Mouse (Mus musculus): ENCODE results near the gene Gm29289. TPM values are rescaled to one million over a fixed set of nuclear protein-coding genes. Genes with fewer than 3 reads are reported as not detected.
"Not testable (repeated sequence)": the region's sequence is repeated elsewhere in the genome, so short reads cannot be mapped to it uniquely, and the experiment has no call there.

Gene Gm29289
- not detected in 2 replicates for polyA plus RNA-seq (2012; rRNA removed)

DNA sequence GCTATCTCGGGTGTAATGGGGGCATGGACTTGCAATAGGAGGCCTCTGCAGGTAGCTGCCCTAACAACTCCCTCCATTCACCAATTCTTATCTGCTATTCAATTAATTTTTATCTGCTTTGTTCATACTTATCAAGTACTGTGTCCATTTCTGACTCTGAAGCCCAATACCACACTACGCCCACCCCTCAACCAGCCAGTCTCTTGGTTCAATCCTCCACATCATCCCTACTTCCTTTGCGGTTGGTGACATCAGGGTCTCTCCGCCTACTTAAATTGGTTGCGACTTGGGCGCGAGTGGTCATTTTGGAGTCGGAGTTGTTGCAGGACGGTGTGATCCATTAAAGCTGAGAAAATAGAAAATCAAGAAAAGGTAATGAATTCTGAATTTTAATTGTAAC lies at the start of gene Gm29289:
Gm29289 (plus strand) TSS at position 301 of the 400 bp plus-strand sequence.
- DNase-seq (ENCODE audit: low read depth, low spot score), result not testable (repeated sequence)
- no CpG with 5 or more reads among the region's 9 CpGs for WGBS

DNA sequence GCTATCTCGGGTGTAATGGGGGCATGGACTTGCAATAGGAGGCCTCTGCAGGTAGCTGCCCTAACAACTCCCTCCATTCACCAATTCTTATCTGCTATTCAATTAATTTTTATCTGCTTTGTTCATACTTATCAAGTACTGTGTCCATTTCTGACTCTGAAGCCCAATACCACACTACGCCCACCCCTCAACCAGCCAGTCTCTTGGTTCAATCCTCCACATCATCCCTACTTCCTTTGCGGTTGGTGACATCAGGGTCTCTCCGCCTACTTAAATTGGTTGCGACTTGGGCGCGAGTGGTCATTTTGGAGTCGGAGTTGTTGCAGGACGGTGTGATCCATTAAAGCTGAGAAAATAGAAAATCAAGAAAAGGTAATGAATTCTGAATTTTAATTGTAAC lies 31.7 kb upstream of the Gm29289 start, which contains the start of gene Gm10352:
Gm10352 (plus strand) TSS at position 301 of the 400 bp plus-strand sequence.
- DNase-seq (ENCODE audit: low read depth, low spot score), result not testable (repeated sequence)
- no CpG with 5 or more reads among the region's 9 CpGs for WGBS

Other genes starting within 250 kb of the Gm29289 start
- gene H2al2b, start 211.9 kb upstream of the Gm29289 start, polyA plus RNA-seq (2012; rRNA removed), result not detected in 2 replicates
- not detected in 2 replicates for gene Gm4064, start 136.4 kb upstream of the Gm29289 start, polyA plus RNA-seq (2012; rRNA removed)
- gene Rbmy, start 101.9 kb upstream of the Gm29289 start, polyA plus RNA-seq (2012; rRNA removed), result not detected in 2 replicates
- gene Gm10256, start 101.9 kb upstream of the Gm29289 start, polyA plus RNA-seq (2012; rRNA removed), result not detected in 2 replicates
- not detected in 2 replicates for gene Gm10352, start 31.6 kb upstream of the Gm29289 start, polyA plus RNA-seq (2012; rRNA removed)

Measured in large intestine, adult 2 months (tissue).